Mouse (Mus musculus) heart, postnatal 0 days (tissue): Measurements from ENCODE around the gene Astn2. TPM values are rescaled to one million over a fixed set of nuclear protein-coding genes. Genes with fewer than 3 reads are reported as not detected.

Experiments
- ATAC-seq: fragments of 200-750 bp; cut with Nextera tagmentation; 2 replicates; pipeline ENCODE4 v1.8.0; 2017; ENCODE audit warnings: low read depth, moderate number of reproducible peaks, moderate library complexity; ENCODE audit not compliant: insufficient read depth
- DNase-seq: peaks from one replicate; pipeline ENCODE4 v3.0.0-alpha.2; 2016; ENCODE audit warnings: low spot score
- H3K27ac ChIP-seq: fragments of 300-500 bp; sonication (generic); 2 replicates; pipeline ENCODE4 v1.5.1; 2014; ENCODE audit warnings: low read depth, mild to moderate bottlenecking
- H3K27me3 ChIP-seq: fragments of 300-500 bp; sonication (generic); 2 replicates; pipeline ENCODE4 v1.6.1; 2014; ENCODE audit warnings: low read length, mixed read lengths; ENCODE audit not compliant: control insufficient read depth, insufficient read depth
- H3K36me3 ChIP-seq: fragments of 300-500 bp; sonication (generic); replicated peaks from 2 replicates; pipeline ENCODE4 v1.6.1; 2014; ENCODE audit warnings: low read length, mixed read lengths; ENCODE audit not compliant: control insufficient read depth, insufficient read depth
- H3K4me1 ChIP-seq: fragments of 300-500 bp; sonication (generic); 2 replicates; pipeline ENCODE4 v1.6.1; 2014; ENCODE audit warnings: antibody characterized with exemption; ENCODE audit not compliant: control insufficient read depth, insufficient read depth
- H3K4me2 ChIP-seq: fragments of 300-500 bp; sonication (generic); 2 replicates; pipeline ENCODE4 v1.6.1; 2014; ENCODE audit warnings: low read depth, mild to moderate bottlenecking, low read length, moderate library complexity
- H3K4me3 ChIP-seq: fragments of 300-500 bp; sonication (generic); 2 replicates; pipeline ENCODE4 v1.5.1; 2014; ENCODE audit warnings: low read depth, low read length
- H3K9ac ChIP-seq: fragments of 300-500 bp; sonication (generic); replicated peaks from 2 replicates; pipeline ENCODE4 v1.6.1; 2014; ENCODE audit warnings: low read depth, low read length, mixed read lengths
- H3K9me3 ChIP-seq: fragments of 300-500 bp; sonication (generic); replicated peaks from 2 replicates; pipeline ENCODE4 v1.6.1; 2016; ENCODE audit warnings: low read length; ENCODE audit not compliant: control insufficient read depth
- CTCF ChIP-seq: IDR thresholded peaks from 2 replicates; pipeline ENCODE4 v1.5.1; 2016; ENCODE audit warnings: antibody characterized with exemption, control low read depth, low read depth
- EP300 ChIP-seq: IDR thresholded peaks from 2 replicates; pipeline ENCODE4 v1.6.1; 2016; ENCODE audit warnings: antibody characterized with exemption, low read depth
- WGBS: fragments of 180-500 bp; shearing (Covaris S2); extraction: QIAGEN DNeasy Blood & Tissue Kit; methylation state at CpG from one replicate; pipeline ENCODE4 v1.1.7; 2014; 5-methylcytosine and 5-hydroxymethylcytosine counted together
- polyA plus RNA-seq: library from polyadenylated mRNA; unstranded; fragments of >200 nt; fragmentation: Nextera tagmentation; extraction: Ambion mirVana; gene quantifications from 2 replicates; pipeline ENCODE4 v1.2.1, GENCODE M21; 2015
- total RNA-seq: library from RNA; depleted of rRNA; stranded (reverse); fragments of >200 nt; gene quantifications from 2 replicates; pipeline ENCODE4 v1.2.3, GENCODE M21; 2014; ENCODE audit warnings: low replicate concordance

The Astn2 gene
- total and polyA plus RNA-seq, 2 experiments from 2014 or later, result 0.25 to 3.7 TPM

DNA sequence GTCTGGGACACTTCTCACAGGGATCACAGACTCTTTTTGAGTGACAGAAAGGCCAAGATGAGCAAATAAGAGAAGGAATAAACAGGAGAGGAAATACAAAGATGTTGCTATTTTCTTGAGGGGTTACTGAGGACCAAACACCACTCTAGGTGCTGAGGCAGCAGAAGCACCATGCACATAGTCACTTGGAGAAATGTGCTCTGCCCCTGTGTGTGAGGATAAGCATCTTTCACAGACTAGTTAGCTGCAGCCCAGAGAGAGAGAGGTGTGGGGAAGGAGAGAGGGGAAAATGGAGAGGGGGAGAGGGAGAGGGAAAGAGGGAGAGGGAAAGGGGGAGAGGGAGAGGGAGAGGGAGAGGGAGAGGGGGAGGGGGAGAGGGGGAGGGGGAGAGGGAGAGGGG, 659.6 kb downstream of the Astn2 start:
- H3K4me2 ChIP-seq, result no peak overlapping the region
- ATAC-seq (no peak), DNase-seq (no peak)
- no peak overlapping the region for H3K27ac ChIP-seq
- H3K4me3 ChIP-seq, result no peak overlapping the region
- H3K27me3 ChIP-seq, result no peaks in the 10 kb centered on the region
- H3K36me3 ChIP-seq, result no peaks in the 10 kb centered on the region
- H3K9ac ChIP-seq, result no peak overlapping the region
- no peaks in the 10 kb centered on the region for H3K9me3 ChIP-seq
- TF ChIP-seq EP300 (no peak), CTCF (no peak)
- H3K4me1 ChIP-seq, result no peaks in the 10 kb centered on the region

DNA sequence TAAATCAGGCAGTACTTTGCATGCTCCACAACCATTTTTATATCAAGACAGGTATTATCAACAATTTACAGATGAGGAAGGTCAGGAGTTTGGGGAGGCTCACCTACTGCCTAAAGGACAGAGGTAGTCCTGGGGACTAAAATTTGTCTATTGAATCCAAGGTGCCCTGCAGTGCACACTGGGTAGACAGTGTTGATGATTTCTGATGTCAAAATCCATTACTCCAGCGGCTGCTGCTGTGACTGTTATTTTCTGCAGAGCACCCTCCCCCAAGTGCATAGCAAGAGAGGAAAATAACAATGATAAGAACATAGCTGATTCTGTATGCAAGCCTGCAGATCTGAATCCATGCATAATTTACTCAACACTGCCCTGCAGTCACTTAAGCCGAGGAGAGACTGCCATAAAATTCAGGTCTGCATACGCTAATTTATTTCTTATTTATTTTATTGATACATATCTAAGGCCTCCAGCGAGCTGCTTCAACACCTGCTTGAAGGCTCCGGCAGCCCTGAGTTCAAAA, 660.3 kb downstream of the Astn2 start:
- Histone ChIP-seq H3K9me3 (no peaks in the 10 kb centered on the region), H3K4me1 (no peaks in the 10 kb centered on the region), H3K4me2 (no peak overlapping the region), H3K9ac (no peak overlapping the region), H3K36me3 (no peaks in the 10 kb centered on the region), H3K4me3 (no peak overlapping the region), H3K27ac (no peak overlapping the region), H3K27me3 (no peaks in the 10 kb centered on the region)
- DNase-seq, result no peak
- 50% methylated on average over 5 of the region's 5 CpGs for WGBS
- TF ChIP-seq EP300 (no peak), CTCF (no peak)
- no peak for ATAC-seq

DNA sequence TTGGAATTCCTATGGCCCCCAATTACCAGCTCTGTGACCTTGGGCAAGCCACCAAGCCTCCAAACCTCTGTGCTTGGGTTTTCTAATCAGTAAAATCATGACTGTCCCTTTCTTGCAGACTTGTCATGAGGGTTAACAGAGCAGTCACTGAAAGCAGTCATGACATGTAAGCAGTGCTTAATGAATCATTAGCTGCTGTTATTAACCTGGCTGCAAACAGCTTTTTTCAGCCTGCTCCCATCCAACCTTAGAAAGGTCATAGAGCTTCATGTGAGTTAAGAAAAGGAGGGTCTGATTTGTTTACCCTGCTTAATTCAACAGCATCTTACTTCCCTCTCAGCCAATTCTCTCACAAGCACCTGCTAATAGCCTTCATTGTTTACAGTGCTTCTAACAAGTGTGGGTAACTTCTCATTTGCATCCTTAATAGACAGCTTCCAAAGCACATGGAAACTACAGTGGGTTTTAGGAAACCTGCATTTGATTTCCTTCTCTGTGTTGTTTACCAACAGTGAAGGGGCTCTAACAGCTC, 661.2 kb downstream of the Astn2 start:
- Histone ChIP-seq H3K4me3 (no peak overlapping the region), H3K36me3 (no peaks in the 10 kb centered on the region), H3K27me3 (no peaks in the 10 kb centered on the region), H3K4me1 (no peaks in the 10 kb centered on the region), H3K27ac (no peak overlapping the region), H3K9me3 (no peaks in the 10 kb centered on the region), H3K4me2 (no peak overlapping the region), H3K9ac (no peak overlapping the region)
- ATAC-seq (no peak), DNase-seq (no peak)
- TF ChIP-seq CTCF (no peak), EP300 (no peak)

DNA sequence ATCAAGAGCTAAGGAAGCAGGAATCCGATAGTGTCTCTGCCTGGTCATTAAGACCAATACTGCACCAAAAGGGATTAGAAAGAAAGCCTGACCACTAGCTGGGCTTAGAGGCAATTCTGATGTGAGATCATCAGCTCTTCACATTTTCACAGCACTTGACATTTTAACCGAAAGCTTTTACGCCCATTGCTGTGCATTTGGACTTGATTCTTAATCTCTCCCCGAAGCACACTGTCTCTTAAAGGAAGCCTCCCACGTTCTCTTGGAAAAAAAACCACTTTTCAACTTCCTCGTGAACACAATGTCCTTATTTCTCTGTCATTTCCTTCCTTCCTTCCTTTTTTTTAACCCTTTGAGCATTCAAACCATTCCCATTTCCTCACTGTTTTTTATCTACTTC, 680.0 kb downstream of the Astn2 start:
- WGBS, result 48% methylated on average over 6 of the region's 6 CpGs
- no peak overlapping the region for H3K27ac ChIP-seq
- no peaks in the 10 kb centered on the region for H3K27me3 ChIP-seq
- H3K4me1 ChIP-seq, result no peaks in the 10 kb centered on the region
- no peak for DNase-seq
- H3K4me2 ChIP-seq, result no peak overlapping the region
- no peaks in the 10 kb centered on the region for H3K36me3 ChIP-seq
- no peak for ATAC-seq
- TF ChIP-seq CTCF (no peak), EP300 (no peak)
- H3K9ac ChIP-seq, result no peak overlapping the region
- no peaks in the 10 kb centered on the region for H3K9me3 ChIP-seq
- no peak overlapping the region for H3K4me3 ChIP-seq

DNA sequence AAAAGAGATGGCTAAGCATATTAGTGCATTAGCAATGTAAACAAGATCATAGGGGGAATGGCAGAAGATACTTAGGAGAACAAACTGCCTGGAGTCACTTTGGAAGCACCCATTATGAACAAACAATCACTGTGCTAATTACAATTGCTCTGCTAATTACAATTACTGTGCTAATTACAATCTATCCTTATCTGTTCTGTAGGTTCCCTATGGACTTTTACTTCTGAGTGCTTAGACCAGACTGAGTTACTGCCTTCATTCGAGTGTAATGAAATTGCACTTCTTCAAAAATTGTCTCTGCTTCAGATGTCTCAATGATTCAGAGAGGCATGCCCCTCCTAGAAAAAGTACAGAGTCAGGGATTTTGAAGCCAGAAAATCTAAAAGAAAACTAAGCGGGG, 684.8 kb downstream of the Astn2 start:
- DNase-seq (no peak), ATAC-seq (no peak)
- 73% methylated on average over 2 of the region's 2 CpGs for WGBS
- H3K9ac ChIP-seq, result no peak overlapping the region
- H3K4me3 ChIP-seq, result no peak overlapping the region
- no peak for TF ChIP-seq CTCF
- TF ChIP-seq EP300, result no peak
- H3K36me3 ChIP-seq, result no peaks in the 10 kb centered on the region
- H3K4me1 ChIP-seq, result no peaks in the 10 kb centered on the region
- no peak overlapping the region for H3K27ac ChIP-seq
- no peaks in the 10 kb centered on the region for H3K27me3 ChIP-seq
- no peak overlapping the region for H3K4me2 ChIP-seq
- H3K9me3 ChIP-seq, result no peaks in the 10 kb centered on the region

DNA sequence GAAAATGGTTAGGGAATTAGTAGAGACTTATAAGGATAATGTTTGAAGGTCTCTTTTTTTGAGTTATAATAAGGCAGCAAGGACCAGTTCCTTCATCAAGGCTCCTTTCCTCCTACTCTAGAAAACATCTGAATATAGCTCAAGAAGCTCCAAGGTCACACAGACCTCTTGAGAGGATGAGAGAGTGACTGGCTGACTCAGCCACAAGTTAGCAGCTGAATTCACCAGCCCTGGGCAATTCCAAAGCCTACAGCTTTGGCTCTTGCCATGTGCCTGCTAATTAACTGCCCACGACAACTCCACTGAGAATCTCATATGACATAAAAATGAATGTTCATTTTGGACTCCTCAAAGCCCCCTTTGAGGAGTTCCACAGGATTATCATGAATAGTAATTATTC, 686.5 kb downstream of the Astn2 start:
- no peaks in the 10 kb centered on the region for H3K27me3 ChIP-seq

More for the DNA sequence above, 686.5 kb downstream of the Astn2 start:
- H3K9ac ChIP-seq, result no peak overlapping the region
- no peak overlapping the region for H3K4me2 ChIP-seq
- DNase-seq (no peak), ATAC-seq (no peak)
- no peaks in the 10 kb centered on the region for H3K4me1 ChIP-seq
- no peaks in the 10 kb centered on the region for H3K36me3 ChIP-seq
- TF ChIP-seq EP300 (no peak), CTCF (no peak)
- no peaks in the 10 kb centered on the region for H3K9me3 ChIP-seq
- H3K4me3 ChIP-seq, result no peak overlapping the region
- WGBS, result 73% methylated on average over 1 of the region's 1 CpGs
- H3K27ac ChIP-seq, result no peak overlapping the region
